Mouse (Mus musculus): ENCODE data around the gene Tkfc. TPM values are rescaled to one million over a fixed set of nuclear protein-coding genes. Genes with fewer than 3 reads are reported as not detected.
A peak's percentile ranks its signal among the peaks of the same experiment; 100 is the strongest.
"Not testable (repeated sequence)": the region's sequence is repeated elsewhere in the genome, so short reads cannot be mapped to it uniquely, and the experiment has no call there.

Gene Tkfc
- polyA plus RNA-seq, 1 experiment from 2014 or later: 16.2 TPM

- H3K4me2 ChIP-seq; H3K9me3 ChIP-seq; H3K36me3 ChIP-seq; H3K27ac ChIP-seq; H3K9ac ChIP-seq; H3K27me3 ChIP-seq; ATAC-seq (ENCODE audit: borderline replicate concordance, extremely low read depth, low FRiP score, low TSS enrichment); H3K4me3 ChIP-seq: not testable (repeated sequence)
- 71% methylated on average over 4 of the region's 4 CpGs for WGBS
- peaks cover 16% of the 10 kb centered on the region for H3K4me1 ChIP-seq
Measured at GRCm38 (mm10) chr19:10557837-10558375, 47.5 kb downstream of the Tkfc start.

GRCm38 (mm10) chr19:10557430-10557829, 48.0 kb downstream of the Tkfc start:
- 78% methylated on average over 2 of the region's 2 CpGs for WGBS
- 0 out of 2 replicates have a peak, but pooled peaks cover 3% of the 10 kb centered on the region for H3K36me3 ChIP-seq
- H3K27ac ChIP-seq: no peak overlapping the region
- H3K4me1 ChIP-seq: peaks cover 16% of the 10 kb centered on the region
- H3K27me3 ChIP-seq: no peaks in the 10 kb centered on the region
- H3K4me2 ChIP-seq: no peak overlapping the region
- no peak overlapping the region for H3K4me3 ChIP-seq
- no peak for ATAC-seq (ENCODE audit: borderline replicate concordance, extremely low read depth, low FRiP score, low TSS enrichment)
- no peak overlapping the region for H3K9ac ChIP-seq
- no peaks in the 10 kb centered on the region for H3K9me3 ChIP-seq

- H3K9ac ChIP-seq: no peak overlapping the region
- WGBS: 62% methylated on average over 2 of the region's 2 CpGs
- H3K4me1 ChIP-seq: peaks cover 16% of the 10 kb centered on the region
- no peak overlapping the region for H3K4me3 ChIP-seq
- no peaks in the 10 kb centered on the region for H3K27me3 ChIP-seq
- no peak overlapping the region for H3K27ac ChIP-seq
- no peaks in the 10 kb centered on the region for H3K9me3 ChIP-seq
- ATAC-seq (ENCODE audit: borderline replicate concordance, extremely low read depth, low FRiP score, low TSS enrichment): no peak
- H3K4me2 ChIP-seq: no peak overlapping the region
- 0 out of 2 replicates have a peak, but pooled peaks cover 5% of the 10 kb centered on the region for H3K36me3 ChIP-seq
Measured at GRCm38 (mm10) chr19:10557001-10557400, 48.5 kb downstream of the Tkfc start.

- peak within 1 kb of the TSS; percentile 60 for H3K9ac ChIP-seq
- 1% methylated on average over 43 of the region's 43 CpGs for WGBS
Measured at GRCm38 (mm10) chr19:10555624-10556510, 49.6 kb downstream of the Tkfc start, which contains the start of gene Tmem216. Tmem216 (minus strand) TSS chr19:10556238.

GRCm38 (mm10) chr19:10539454-10539853, 66.0 kb downstream of the Tkfc start:
- WGBS: 91% methylated on average over 5 of the region's 5 CpGs
- H3K27me3 ChIP-seq: no peaks in the 10 kb centered on the region
- no peaks in the 10 kb centered on the region for H3K4me1 ChIP-seq
- H3K27ac ChIP-seq: no peak overlapping the region
- no peaks in the 10 kb centered on the region for H3K9me3 ChIP-seq
- no peak overlapping the region for H3K4me3 ChIP-seq
- no peak for ATAC-seq (ENCODE audit: borderline replicate concordance, extremely low read depth, low FRiP score, low TSS enrichment)
- peaks cover 83% of the 10 kb centered on the region for H3K36me3 ChIP-seq
- H3K9ac ChIP-seq: no peak overlapping the region
- H3K4me2 ChIP-seq: no peak overlapping the region

More at GRCm38 (mm10) chr19:10555624-10556510, 49.6 kb downstream of the Tkfc start, which contains the start of gene Tmem216:
- Histone ChIP-seq H3K4me2 (peak within 1 kb of the TSS; percentile 78), H3K4me1 (peaks cover 13% of the 10 kb centered on the region), H3K27me3 (no peaks in the 10 kb centered on the region), H3K36me3 (peaks cover 16% of the 10 kb centered on the region), H3K4me3 (peak within 1 kb of the TSS; percentile 70), H3K9me3 (no peaks in the 10 kb centered on the region), H3K27ac (peak within 1 kb of the TSS; percentile 49)
- ATAC-seq (ENCODE audit: borderline replicate concordance, extremely low read depth, low FRiP score, low TSS enrichment): peak; percentile 98

Other genes with a start within 250 kb of the Tkfc start
- gene Syt7, start 216.6 kb downstream of the Tkfc start, polyA plus RNA-seq (2015; fragmentation: Nextera tagmentation; extraction: Ambion mirVana): 2.1 TPM in 2 replicates
- 0.79 and 1.1 TPM in 2 replicates for gene Lrrc10b, start 148.2 kb downstream of the Tkfc start, polyA plus RNA-seq (2015; fragmentation: Nextera tagmentation; extraction: Ambion mirVana)
- gene Ppp1r32, start 122.7 kb downstream of the Tkfc start, polyA plus RNA-seq (2015; fragmentation: Nextera tagmentation; extraction: Ambion mirVana): 0.81 and 0.87 TPM in 2 replicates
- gene Cpsf7, start 80.4 kb downstream of the Tkfc start, polyA plus RNA-seq (2015; fragmentation: Nextera tagmentation; extraction: Ambion mirVana): 37.0 and 38.4 TPM in 2 replicates
- gene Sdhaf2, start 79.5 kb downstream of the Tkfc start, polyA plus RNA-seq (2015; fragmentation: Nextera tagmentation; extraction: Ambion mirVana): 56.5 and 56.6 TPM in 2 replicates
- gene Tmem216, start 49.4 kb downstream of the Tkfc start, polyA plus RNA-seq (2015; fragmentation: Nextera tagmentation; extraction: Ambion mirVana): 44.5 and 44.6 TPM in 2 replicates
- 20.4 and 21.7 TPM in 2 replicates for gene Cyb561a3, start 28.5 kb downstream of the Tkfc start, polyA plus RNA-seq (2015; fragmentation: Nextera tagmentation; extraction: Ambion mirVana)
- gene Tmem138, start 28.3 kb downstream of the Tkfc start, polyA plus RNA-seq (2015; fragmentation: Nextera tagmentation; extraction: Ambion mirVana): 39.4 and 40.3 TPM in 2 replicates
- 369 and 379 TPM in 2 replicates for gene Ddb1, start 327 bp downstream of the Tkfc start, polyA plus RNA-seq (2015; fragmentation: Nextera tagmentation; extraction: Ambion mirVana)
- gene Vwce, start 28.6 kb upstream of the Tkfc start, polyA plus RNA-seq (2015; fragmentation: Nextera tagmentation; extraction: Ambion mirVana): 0.52 and 1.3 TPM in 2 replicates
- not detected in 2 replicates for gene Pga5, start 72.4 kb upstream of the Tkfc start, polyA plus RNA-seq (2015; fragmentation: Nextera tagmentation; extraction: Ambion mirVana)
- gene Vps37c, start 83.1 kb upstream of the Tkfc start, polyA plus RNA-seq (2015; fragmentation: Nextera tagmentation; extraction: Ambion mirVana): 30.3 and 33.4 TPM in 2 replicates
- gene Cd5, start 133.3 kb upstream of the Tkfc start, polyA plus RNA-seq (2015; fragmentation: Nextera tagmentation; extraction: Ambion mirVana): 0.45 and 0.91 TPM in 2 replicates
- gene Cd6, start 224.4 kb upstream of the Tkfc start, polyA plus RNA-seq (2015; fragmentation: Nextera tagmentation; extraction: Ambion mirVana): 0.11 and 0.60 TPM in 2 replicates
- 0.42 and 0.46 TPM in 2 replicates for gene Slc15a3, start 234.1 kb upstream of the Tkfc start, polyA plus RNA-seq (2015; fragmentation: Nextera tagmentation; extraction: Ambion mirVana)

All from lung, embryonic 15.5 days (tissue).